Mouse (Mus musculus) naive thymus-derived CD4-positive, alpha-beta T cell, adult 2 months (primary cell): ENCODE measurements around the gene Gmppb.

Source experiments
- DNase-seq: peaks from one replicate; pipeline ENCODE4 v3.0.0-alpha.2; 2011; ENCODE audit warnings: low read depth

The Gmppb gene

DNA sequence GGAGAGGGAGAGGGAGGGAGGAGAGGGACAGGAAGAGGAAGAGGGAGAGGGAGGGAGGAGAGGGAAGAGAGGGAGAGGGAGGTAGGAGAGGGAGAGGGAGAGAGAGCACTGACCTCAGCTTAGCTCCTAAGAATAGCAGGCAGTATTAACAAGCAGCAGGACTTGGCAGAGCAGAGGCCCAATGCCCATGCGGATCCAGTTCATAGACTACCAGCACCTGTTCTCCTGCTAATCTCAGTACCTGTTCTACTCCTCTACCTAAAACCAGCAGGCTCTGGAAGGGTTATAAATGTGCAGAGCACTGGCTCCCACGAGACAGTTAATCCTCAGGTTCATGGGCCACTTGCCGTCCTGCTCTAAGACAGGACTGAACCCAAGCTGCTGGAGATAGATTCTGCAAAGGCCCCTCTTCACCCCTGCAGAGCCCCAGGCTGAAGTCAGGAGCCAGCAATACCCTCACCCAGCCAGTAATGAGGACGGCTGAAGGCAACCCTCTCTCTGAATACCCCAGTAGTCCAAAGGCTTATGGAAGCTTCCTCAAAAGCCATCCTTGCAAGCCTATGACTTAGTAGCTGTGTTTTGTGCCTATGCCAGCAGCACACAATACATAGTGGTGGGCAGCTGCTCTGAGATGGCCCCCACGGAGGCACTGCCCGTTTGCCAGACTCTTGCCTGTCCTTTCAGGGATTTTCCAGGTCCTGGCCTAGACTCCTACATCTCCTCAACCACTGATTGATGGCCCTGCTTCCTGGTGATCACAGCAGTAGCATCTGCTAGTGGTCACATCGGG is 24.3 kb downstream of the Gmppb start:
- no peak for DNase-seq

DNA sequence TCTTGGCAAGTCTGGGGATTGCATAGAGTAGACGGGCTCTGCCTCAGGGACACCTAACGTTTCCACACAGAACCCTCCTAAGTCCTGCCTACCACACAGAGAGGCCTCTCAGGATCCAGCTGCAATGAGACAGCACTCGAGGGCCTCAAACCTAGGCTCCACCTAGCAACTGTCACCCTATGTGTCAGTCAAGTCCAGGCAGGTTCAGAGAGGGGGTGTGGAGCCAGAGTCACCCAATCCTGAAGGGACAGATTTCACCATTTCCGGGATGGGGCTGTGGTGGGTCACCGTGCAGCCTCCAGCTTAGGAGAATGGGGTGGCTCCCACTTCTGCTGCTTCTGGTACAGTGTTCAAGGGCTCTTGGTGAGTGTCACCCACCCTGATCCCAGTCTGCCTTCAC is 31.1 kb downstream of the Gmppb start, which contains the start of gene Mst1:
Gene Mst1, plus strand, starts transcription at position 269 of the 400 bp plus-strand sequence.
- DNase-seq: no peak

DNA sequence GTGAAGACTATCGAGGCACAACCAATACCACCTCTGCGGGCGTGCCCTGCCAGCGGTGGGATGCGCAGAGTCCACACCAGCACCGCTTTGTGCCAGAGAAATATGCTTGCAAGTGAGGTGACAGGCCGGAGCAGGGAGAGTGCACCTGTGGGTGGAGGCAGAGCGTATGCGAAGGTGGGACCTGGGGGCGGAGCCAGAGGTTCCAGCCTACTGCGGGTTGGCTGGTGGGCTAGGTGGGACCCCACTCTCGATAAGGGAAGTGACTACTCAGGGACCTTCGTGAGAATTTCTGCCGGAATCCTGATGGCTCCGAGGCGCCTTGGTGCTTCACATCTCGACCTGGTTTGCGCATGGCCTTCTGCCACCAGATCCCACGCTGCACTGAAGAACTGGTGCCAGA is 33.5 kb downstream of the Gmppb start:
- DNase-seq: peak; percentile 26

DNA sequence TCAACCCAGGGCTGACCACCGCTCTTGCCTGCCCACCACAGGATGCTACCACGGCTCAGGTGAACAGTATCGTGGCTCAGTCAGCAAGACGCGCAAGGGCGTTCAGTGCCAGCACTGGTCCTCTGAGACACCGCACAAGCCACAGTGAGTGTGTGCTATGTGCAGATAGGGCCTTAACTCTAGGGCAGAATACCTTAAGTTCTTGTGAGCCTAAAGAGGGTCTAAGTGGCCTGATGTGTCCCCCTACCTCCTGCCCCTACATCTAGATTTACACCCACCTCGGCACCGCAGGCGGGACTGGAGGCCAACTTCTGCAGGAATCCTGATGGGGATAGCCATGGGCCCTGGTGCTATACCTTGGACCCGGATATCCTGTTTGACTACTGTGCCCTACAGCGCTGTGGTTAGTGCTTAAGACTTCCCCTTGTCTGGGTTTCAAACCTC is 34.0 kb downstream of the Gmppb start, which contains the start of gene Rnf123:
Gene Rnf123, minus strand, starts transcription at position 359 of the 444 bp plus-strand sequence.
- peak; percentile 73 for DNase-seq

DNA sequence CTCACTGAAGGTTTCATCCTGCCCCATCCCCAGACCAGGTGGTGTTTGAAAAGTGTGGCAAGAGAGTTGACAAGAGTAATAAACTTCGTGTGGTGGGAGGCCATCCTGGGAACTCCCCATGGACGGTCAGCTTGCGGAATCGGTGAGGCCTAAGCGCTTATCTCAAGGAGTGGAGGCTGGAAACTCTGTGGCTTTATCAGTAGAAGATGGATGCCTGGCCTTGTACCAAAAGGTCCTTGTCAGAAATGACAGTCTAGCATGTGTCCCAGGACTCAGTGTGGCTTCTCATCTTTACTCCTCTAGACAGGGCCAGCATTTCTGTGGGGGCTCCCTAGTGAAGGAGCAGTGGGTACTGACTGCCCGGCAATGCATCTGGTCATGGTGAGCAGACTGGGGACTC is 34.5 kb downstream of the Gmppb start:
- DNase-seq: no peak

DNA sequence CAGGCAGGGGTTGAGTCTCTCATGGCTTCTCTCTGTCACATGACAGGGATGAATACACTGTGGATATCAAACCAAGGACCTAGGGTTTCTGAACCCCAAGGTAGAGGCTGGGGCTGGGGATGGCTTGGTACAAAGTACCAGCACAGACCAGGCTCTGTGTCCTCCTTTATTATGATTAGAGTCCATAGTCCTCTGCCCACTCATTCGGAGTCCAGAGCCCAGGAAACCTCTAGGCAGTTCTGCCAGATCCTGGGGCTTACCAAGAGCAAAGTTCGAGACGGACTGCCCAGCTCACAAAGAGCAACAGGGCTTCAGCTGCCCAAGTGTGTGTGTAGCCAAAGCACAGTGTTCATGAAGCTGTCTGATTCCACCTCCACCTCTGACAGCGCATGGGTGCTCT is 36.2 kb downstream of the Gmppb start:
- DNase-seq: no peak

DNA sequence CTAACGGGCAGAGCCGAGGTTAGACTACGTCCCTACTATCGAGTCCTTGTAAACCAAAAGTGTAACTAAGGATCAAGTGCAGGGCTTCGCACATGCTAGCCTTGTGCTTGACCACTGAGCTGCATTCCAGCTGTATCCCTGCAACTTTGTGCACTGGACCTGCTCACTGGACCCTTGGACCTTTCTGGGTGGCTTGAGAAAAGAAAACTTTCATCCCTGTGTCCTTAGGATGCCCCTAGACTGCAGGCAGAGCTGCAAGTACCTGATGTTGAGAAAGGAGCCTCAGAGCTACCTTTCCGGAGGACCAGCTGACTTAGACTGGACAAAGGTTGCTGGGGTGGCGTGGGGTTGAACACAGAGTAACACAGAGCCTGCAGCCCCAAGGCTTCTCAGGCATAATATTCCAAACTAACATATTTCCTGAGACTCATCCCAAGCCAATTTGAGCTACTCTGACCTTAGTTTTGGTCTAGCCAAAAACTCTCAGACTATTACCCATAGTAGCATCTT is 41.6 kb downstream of the Gmppb start:
- no peak for DNase-seq

DNA sequence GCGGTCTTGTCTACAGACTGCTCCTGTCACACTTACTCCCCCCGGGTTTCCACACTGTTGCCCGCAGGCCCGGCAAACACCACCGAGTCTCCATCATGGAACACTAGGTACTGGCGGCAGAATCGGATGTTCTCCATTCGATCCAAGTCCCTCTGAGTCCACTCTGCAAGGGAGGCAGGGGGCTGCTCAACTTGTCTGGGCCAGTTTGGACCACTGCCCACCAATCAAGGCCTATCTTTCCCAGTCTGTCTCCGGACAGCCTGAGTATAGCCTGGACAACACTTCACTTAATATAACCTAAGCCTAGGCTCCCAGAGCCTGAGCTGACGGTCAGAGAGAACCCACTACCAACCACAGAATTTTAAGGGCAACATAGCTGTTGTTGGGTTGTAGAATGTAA is 44.5 kb downstream of the Gmppb start:
- DNase-seq: no peak

GRCm38 (mm10) chr9:108094184-108094941 is 45.3 kb downstream of the Gmppb start, which contains the start of gene Apeh:
Gene Apeh, minus strand, starts transcription at chr9:108094606.
- peak; percentile 95 for DNase-seq

GRCm38 (mm10) chr9:108094998-108095411 is 46.0 kb downstream of the Gmppb start:
- DNase-seq: peak; percentile 54

- peak; percentile 86 for DNase-seq
Observed at GRCm38 (mm10) chr9:108095518-108095917, 46.5 kb downstream of the Gmppb start.

- no peak for DNase-seq
Observed at GRCm38 (mm10) chr9:108095949-108096712, 47.1 kb downstream of the Gmppb start.

DNA sequence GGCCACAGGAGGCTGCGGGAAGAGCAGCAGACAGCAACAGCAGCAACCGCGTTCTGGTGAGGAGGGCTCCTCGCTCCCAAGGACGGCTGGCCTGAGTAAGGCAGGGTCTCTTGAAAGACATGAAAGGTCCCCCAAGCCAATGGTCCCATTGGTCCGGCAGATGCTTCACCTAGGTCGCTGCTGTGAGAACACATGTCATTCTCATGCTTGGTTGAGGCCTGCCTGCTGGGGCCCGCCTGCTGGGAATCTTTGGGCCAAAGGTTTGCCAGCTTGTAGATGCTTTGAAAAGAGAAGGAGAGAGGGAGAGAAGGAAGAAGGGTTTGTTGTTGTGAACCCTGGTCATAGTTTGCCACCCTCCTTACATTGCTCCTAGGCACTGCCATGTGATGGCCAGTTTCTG is 50.6 kb downstream of the Gmppb start:
- DNase-seq: no peak
